Mouse (Mus musculus) frontal cortex, adult (tissue): ENCODE results near the gene Camsap2.

ENCODE experiments used
- ATAC-seq: cut with Nextera tagmentation; 2 replicates; pipeline ENCODE4 v1.9.2; 2017; ENCODE audit warnings: mild to moderate bottlenecking, moderate library complexity, mixed read lengths; ENCODE audit not compliant: low TSS enrichment

Gene Camsap2

GRCm38 (mm10) chr1:136223758-136224342, 122.1 kb downstream of the Camsap2 start:
- ATAC-seq = no peak

DNA sequence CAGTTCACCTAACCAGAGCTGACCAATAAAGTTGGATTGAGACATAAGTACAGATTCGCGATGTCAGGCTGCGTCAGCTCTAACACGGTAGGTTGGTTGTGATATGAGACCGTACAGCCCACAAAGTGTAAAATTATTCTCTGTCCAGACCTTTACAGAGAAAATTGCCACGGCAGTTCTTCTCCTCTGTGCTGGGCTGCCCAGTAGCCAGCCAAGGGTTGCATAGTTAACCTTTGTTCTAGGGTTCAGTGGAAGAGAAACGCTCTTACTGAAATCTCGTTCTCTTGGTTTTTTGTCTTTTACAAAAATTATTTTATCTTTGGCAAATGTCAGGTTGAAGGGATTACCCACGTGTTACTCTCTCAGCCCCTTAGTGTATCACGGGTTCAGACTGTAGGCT, 123.5 kb downstream of the Camsap2 start:
- no peak for ATAC-seq

DNA sequence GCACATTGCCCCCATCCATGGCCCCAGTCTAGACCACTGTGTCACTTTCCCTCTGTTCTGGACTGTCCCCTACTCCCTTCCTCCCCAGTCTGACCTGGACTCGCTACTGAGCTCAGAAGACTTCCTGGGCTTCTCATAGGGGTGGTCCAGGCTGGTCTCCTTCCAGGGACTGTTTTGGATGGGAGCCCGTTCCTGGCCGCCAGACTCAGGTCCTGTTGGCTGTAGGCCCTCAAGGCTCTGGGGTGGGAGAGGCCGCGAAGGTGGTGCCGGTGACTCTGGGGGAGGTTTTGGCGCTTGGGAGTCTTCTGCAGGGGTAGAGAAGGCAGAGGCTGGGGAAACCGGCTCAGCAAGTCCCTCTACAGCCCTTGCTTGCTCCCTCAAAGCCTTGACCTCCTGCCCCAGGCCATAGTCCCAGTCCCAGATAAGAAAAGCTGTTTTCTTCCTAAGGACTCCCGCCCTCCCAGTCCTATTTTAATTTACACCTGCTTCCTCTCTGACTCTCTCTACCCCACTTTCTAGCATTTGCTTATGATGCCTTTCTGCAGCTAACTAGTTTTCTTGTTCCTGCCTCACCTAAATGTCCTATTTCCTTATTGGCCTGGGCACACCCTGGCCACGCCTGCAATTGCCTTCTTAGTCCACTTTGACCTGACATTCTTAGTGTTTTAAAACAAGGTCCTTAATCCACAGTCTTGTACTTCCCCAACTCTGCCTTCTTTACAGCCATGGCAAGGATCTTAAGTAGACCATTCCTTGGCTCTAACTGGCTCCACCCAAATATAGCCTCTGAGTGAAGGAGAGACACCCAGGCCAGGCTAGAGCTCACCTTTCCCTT, 125.7 kb downstream of the Camsap2 start:
- no peak for ATAC-seq
